Mouse (Mus musculus): ENCODE measurements around the gene Knstrn.

GRCm38 (mm10) chr2:118775396-118775795, 38.4 kb upstream of the Knstrn start:
- TF ChIP-seq POLR2A (IDR thresholded peaks at IDR 0.05; ENCODE audit: insufficient read depth, low read depth, low read length) (no peak), CTCF (IDR thresholded peaks at IDR 0.05) (no peak)
